Mouse (Mus musculus) hindbrain, embryonic 15.5 days (tissue): ENCODE measurements around the gene Ang. TPM values are rescaled to one million over a fixed set of nuclear protein-coding genes. Genes with fewer than 3 reads are reported as not detected.

Experiments used
- ATAC-seq: fragments of 200-750 bp; cut with Nextera tagmentation; 2 replicates; pipeline ENCODE4 v1.8.0; 2017; ENCODE audit warnings: low read depth, moderate number of reproducible peaks, moderate TSS enrichment; ENCODE audit not compliant: low FRiP score
- H3K27ac ChIP-seq: fragments of 300-500 bp; sonication (generic); replicated peaks from 2 replicates; pipeline ENCODE4 v1.5.1; 2015; ENCODE audit warnings: mild to moderate bottlenecking, inconsistent platforms
- H3K27me3 ChIP-seq: fragments of 300-500 bp; sonication (generic); 2 replicates; pipeline ENCODE4 v1.6.1; 2015; ENCODE audit warnings: control low read depth, inconsistent platforms
- H3K36me3 ChIP-seq: fragments of 300-500 bp; sonication (generic); 2 replicates; pipeline ENCODE4 v1.6.1; 2015; ENCODE audit warnings: control low read depth, inconsistent platforms
- H3K4me1 ChIP-seq: fragments of 300-500 bp; sonication (generic); replicated peaks from 2 replicates; pipeline ENCODE4 v1.6.1; 2015; ENCODE audit warnings: control low read depth, inconsistent platforms
- H3K4me2 ChIP-seq: fragments of 300-500 bp; sonication (generic); 2 replicates; pipeline ENCODE4 v1.6.1; 2015; ENCODE audit warnings: moderate library complexity, mild to moderate bottlenecking, inconsistent platforms
- H3K4me3 ChIP-seq: fragments of 300-500 bp; sonication (generic); 2 replicates; pipeline ENCODE4 v1.5.1; 2015; ENCODE audit warnings: mild to moderate bottlenecking, inconsistent platforms
- H3K9ac ChIP-seq: fragments of 300-500 bp; sonication (generic); 2 replicates; pipeline ENCODE4 v1.6.1; 2015; ENCODE audit warnings: inconsistent platforms
- H3K9me3 ChIP-seq: fragments of 300-500 bp; sonication (generic); 2 replicates; pipeline ENCODE4 v1.6.1; 2016; ENCODE audit warnings: control low read depth, inconsistent platforms
- WGBS: fragments of 180-500 bp; shearing (Covaris S2); methylation state at CpG from one replicate; pipeline ENCODE4 v1.1.7; 2015; 5-methylcytosine and 5-hydroxymethylcytosine counted together
- polyA plus RNA-seq: library from polyadenylated mRNA; unstranded; fragments of >200 nt; fragmentation: Nextera tagmentation; extraction: Ambion mirVana; gene quantifications from 2 replicates; pipeline ENCODE4 v1.2.1, GENCODE M21; 2015

The Ang gene
- polyA plus RNA-seq = 5.0 TPM in 2 replicates

- Histone ChIP-seq H3K27ac (peak within 1 kb of the TSS; percentile 76), H3K4me2 (peak within 1 kb of the TSS; percentile 73), H3K36me3 (no peaks in the 10 kb centered on the region), H3K9me3 (no peaks in the 10 kb centered on the region), H3K4me3 (peak within 1 kb of the TSS; percentile 61), H3K4me1 (peaks cover 11% of the 10 kb centered on the region; the same call in 1 of the 2 replicates), H3K27me3 (no peaks in the 10 kb centered on the region), H3K9ac (peak within 1 kb of the TSS; percentile 60)
- ATAC-seq = peak; percentile 19
- WGBS = 8% methylated on average over 33 of the region's 33 CpGs
Measured at GRCm38 (mm10) chr14:51090921-51091900, at the start of gene Ang, which contains the start of gene Rnase4. Ang (plus strand) TSS chr14:51091150. Rnase4 (plus strand) TSS chr14:51091077.

- Histone ChIP-seq H3K9ac (no peak within 1 kb of the TSS), H3K27ac (no peak within 1 kb of the TSS), H3K9me3 (no peaks in the 10 kb centered on the region), H3K36me3 (no peaks in the 10 kb centered on the region), H3K27me3 (no peaks in the 10 kb centered on the region), H3K4me1 (no peaks in the 10 kb centered on the region), H3K4me2 (no peak within 1 kb of the TSS), H3K4me3 (no peak within 1 kb of the TSS)
- no peak for ATAC-seq
- WGBS = 61% methylated on average over 6 of the region's 6 CpGs
Measured at GRCm38 (mm10) chr14:51041769-51042168, 49.2 kb upstream of the Ang start, which contains the start of gene Rnase9. Rnase9 (minus strand) TSS chr14:51041869.

DNA sequence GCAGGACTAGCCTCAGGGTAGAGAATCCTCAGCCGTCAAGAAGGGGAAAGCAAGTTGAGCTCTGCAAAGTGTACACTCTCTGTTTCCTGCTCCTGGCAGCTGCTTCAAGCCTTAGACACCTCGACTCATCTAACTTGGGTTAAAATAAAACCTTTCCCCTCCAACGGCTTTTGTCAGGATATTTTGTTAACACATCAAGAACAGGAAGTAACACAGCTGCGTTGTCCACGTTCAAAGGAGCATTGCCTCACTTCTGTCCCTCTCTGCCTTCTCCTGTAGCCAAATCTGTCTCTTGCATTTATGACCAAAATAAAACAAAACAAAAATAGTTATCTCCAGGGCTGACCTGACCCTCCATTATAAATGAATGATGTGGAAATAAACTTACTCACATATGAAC is 43.1 kb upstream of the Ang start:
- H3K9ac ChIP-seq = no peak overlapping the region
- no peaks in the 10 kb centered on the region for H3K4me1 ChIP-seq
- no peak overlapping the region for H3K4me2 ChIP-seq
- ATAC-seq = no peak
- no peak overlapping the region for H3K27ac ChIP-seq
- H3K36me3 ChIP-seq = no peaks in the 10 kb centered on the region
- no peaks in the 10 kb centered on the region for H3K9me3 ChIP-seq
- WGBS = 78% methylated on average over 5 of the region's 5 CpGs
- no peaks in the 10 kb centered on the region for H3K27me3 ChIP-seq
- H3K4me3 ChIP-seq = no peak overlapping the region

DNA sequence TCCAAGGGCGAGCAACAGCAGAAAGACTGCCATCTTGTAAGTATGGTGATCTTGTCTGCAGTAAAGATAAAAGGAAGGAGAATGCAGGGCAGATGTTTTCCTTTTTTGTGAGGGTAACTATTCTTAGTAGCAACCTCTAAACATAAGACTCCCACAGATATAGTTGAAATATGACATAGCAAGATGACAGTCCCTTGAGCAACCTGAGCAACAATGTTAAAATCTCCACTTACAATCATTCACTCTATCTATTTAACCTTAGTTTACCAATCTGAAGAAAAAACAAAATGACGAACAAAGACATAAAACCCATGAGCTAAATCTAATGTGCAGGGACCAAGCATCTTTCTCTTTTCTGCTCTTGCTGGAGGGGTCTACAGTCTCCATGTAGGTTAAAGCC is 40.9 kb upstream of the Ang start, which contains the start of gene Rnase11:
Rnase11 (minus strand) TSS at position 101 of the 400 bp plus-strand sequence.
- no peaks in the 10 kb centered on the region for H3K36me3 ChIP-seq
- H3K4me1 ChIP-seq = no peaks in the 10 kb centered on the region
- H3K4me2 ChIP-seq = no peak within 1 kb of the TSS
- 88% methylated on average over 2 of the region's 2 CpGs for WGBS
- no peaks in the 10 kb centered on the region for H3K27me3 ChIP-seq
- no peaks in the 10 kb centered on the region for H3K9me3 ChIP-seq
- ATAC-seq = no peak
- H3K27ac ChIP-seq = no peak within 1 kb of the TSS
- H3K9ac ChIP-seq = no peak within 1 kb of the TSS
- H3K4me3 ChIP-seq = no peak within 1 kb of the TSS

GRCm38 (mm10) chr14:51051941-51052340 is 39.0 kb upstream of the Ang start:
- 74% methylated on average over 5 of the region's 5 CpGs for WGBS
- Histone ChIP-seq H3K4me3 (no peak overlapping the region), H3K27ac (no peak overlapping the region), H3K9me3 (no peaks in the 10 kb centered on the region), H3K4me1 (no peaks in the 10 kb centered on the region), H3K36me3 (no peaks in the 10 kb centered on the region), H3K4me2 (no peak overlapping the region), H3K27me3 (no peaks in the 10 kb centered on the region), H3K9ac (no peak overlapping the region)
- no peak for ATAC-seq

- Histone ChIP-seq H3K9me3 (no peaks in the 10 kb centered on the region), H3K27ac (no peak overlapping the region), H3K36me3 (no peaks in the 10 kb centered on the region), H3K4me3 (no peak overlapping the region), H3K9ac (no peak overlapping the region), H3K27me3 (no peaks in the 10 kb centered on the region), H3K4me1 (no peaks in the 10 kb centered on the region), H3K4me2 (no peak overlapping the region)
- no peak for ATAC-seq
- WGBS = 73% methylated on average over 5 of the region's 5 CpGs
Measured at GRCm38 (mm10) chr14:51053176-51053575, 37.8 kb upstream of the Ang start.

- H3K27ac ChIP-seq = no peak overlapping the region
- WGBS = 33% methylated on average over 13 of the region's 13 CpGs
- H3K4me3 ChIP-seq = no peak overlapping the region
- no peaks in the 10 kb centered on the region for H3K27me3 ChIP-seq
- ATAC-seq = no peak
- no peak overlapping the region for H3K4me2 ChIP-seq
- H3K9ac ChIP-seq = no peak overlapping the region
- H3K36me3 ChIP-seq = no peaks in the 10 kb centered on the region
- H3K4me1 ChIP-seq = no peaks in the 10 kb centered on the region
- H3K9me3 ChIP-seq = no peaks in the 10 kb centered on the region
Measured at GRCm38 (mm10) chr14:51054243-51055237, 36.4 kb upstream of the Ang start.

- Histone ChIP-seq H3K27me3 (no peaks in the 10 kb centered on the region), H3K9me3 (no peaks in the 10 kb centered on the region), H3K4me2 (no peak within 1 kb of the TSS), H3K4me3 (no peak within 1 kb of the TSS), H3K27ac (no peak within 1 kb of the TSS), H3K36me3 (no peaks in the 10 kb centered on the region), H3K4me1 (no peaks in the 10 kb centered on the region; the same call in 1 of the 2 replicates), H3K9ac (no peak within 1 kb of the TSS)
- WGBS = 75% methylated on average over 9 of the region's 9 CpGs
- ATAC-seq = no peak
Measured at GRCm38 (mm10) chr14:51057401-51057831, 33.5 kb upstream of the Ang start, which contains the start of gene Rnase12. Rnase12 (minus strand) TSS chr14:51057661.

DNA sequence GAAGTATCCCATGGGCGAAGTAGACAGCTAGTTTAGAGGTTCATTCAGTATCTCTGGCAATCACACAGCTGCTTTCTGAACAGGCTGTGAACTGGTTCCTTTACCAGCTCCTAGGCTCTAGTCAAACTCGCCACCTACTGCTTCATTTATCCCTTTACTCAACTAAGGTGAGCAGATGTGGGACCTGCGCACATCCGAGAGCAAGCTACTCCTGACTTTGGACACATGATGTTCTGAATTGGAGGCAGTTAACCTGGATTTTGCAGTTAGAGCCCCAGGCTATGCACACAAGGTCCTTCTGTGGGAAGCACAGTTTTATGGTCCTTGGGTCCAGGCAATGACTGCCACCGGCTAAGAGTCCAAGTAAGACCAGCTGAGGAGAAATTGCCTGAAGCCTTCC is 30.2 kb upstream of the Ang start:
- Histone ChIP-seq H3K4me2 (no peak overlapping the region), H3K9ac (no peak overlapping the region), H3K9me3 (no peaks in the 10 kb centered on the region), H3K36me3 (no peaks in the 10 kb centered on the region), H3K4me3 (no peak overlapping the region), H3K27me3 (no peaks in the 10 kb centered on the region), H3K4me1 (no peaks in the 10 kb centered on the region; the same call in 1 of the 2 replicates), H3K27ac (no peak overlapping the region)
- ATAC-seq = no peak
- WGBS = 94% methylated on average over 5 of the region's 5 CpGs

GRCm38 (mm10) chr14:51068956-51069355 is 22.0 kb upstream of the Ang start:
- Histone ChIP-seq H3K4me3 (no peak overlapping the region), H3K36me3 (no peaks in the 10 kb centered on the region), H3K27ac (no peak overlapping the region), H3K9me3 (no peaks in the 10 kb centered on the region), H3K9ac (no peak overlapping the region), H3K27me3 (no peaks in the 10 kb centered on the region), H3K4me1 (peaks cover 9% of the 10 kb centered on the region; the same call in 1 of the 2 replicates), H3K4me2 (no peak overlapping the region)
- 92% methylated on average over 5 of the region's 5 CpGs for WGBS
- ATAC-seq = no peak

- no peaks in the 10 kb centered on the region for H3K36me3 ChIP-seq
- 98% methylated on average over 2 of the region's 2 CpGs for WGBS
- H3K9me3 ChIP-seq = no peaks in the 10 kb centered on the region
- ATAC-seq = no peak
- H3K9ac ChIP-seq = no peak overlapping the region
- H3K27me3 ChIP-seq = no peaks in the 10 kb centered on the region
- H3K4me1 ChIP-seq = peaks cover 9% of the 10 kb centered on the region; the same call in 1 of the 2 replicates
- H3K4me2 ChIP-seq = no peak overlapping the region
- H3K4me3 ChIP-seq = no peak overlapping the region
- no peak overlapping the region for H3K27ac ChIP-seq
Measured at GRCm38 (mm10) chr14:51069617-51070016, 21.3 kb upstream of the Ang start.
